Mouse (Mus musculus): ENCODE results near the gene Zfp207. TPM values are rescaled to one million over a fixed set of nuclear protein-coding genes. Genes with fewer than 3 reads are reported as not detected.
"Not testable (repeated sequence)": the region's sequence is repeated elsewhere in the genome, so short reads cannot be mapped to it uniquely, and the experiment has no call there.

The Zfp207 gene
- polyA plus RNA-seq, 1 experiment from 2014 or later: 289 TPM

GRCm38 (mm10) chr11:80379184-80379583, 3.9 kb upstream of the Zfp207 start:
- peaks cover 11% of the 10 kb centered on the region for H3K36me3 ChIP-seq
- not testable (repeated sequence) for ATAC-seq (ENCODE audit: insufficient number of reproducible peaks, insufficient read depth, low FRiP score, low TSS enrichment, low read depth); H3K4me1 ChIP-seq (replicated peaks); H3K27me3 ChIP-seq; H3K4me2 ChIP-seq; H3K4me3 ChIP-seq (replicated peaks); H3K9ac ChIP-seq (replicated peaks); H3K27ac ChIP-seq; H3K9me3 ChIP-seq
- 97% methylated on average over 7 of the region's 7 CpGs for WGBS

- Histone ChIP-seq H3K36me3 (peaks cover 26% of the 10 kb centered on the region), H3K9ac (replicated peaks) (peak overlapping the region; percentile 97), H3K27me3 (no peaks in the 10 kb centered on the region), H3K4me1 (replicated peaks) (peaks cover 24% of the 10 kb centered on the region), H3K4me3 (replicated peaks) (peak overlapping the region; percentile 86), H3K9me3 (no peaks in the 10 kb centered on the region), H3K4me2 (peak overlapping the region; percentile 66), H3K27ac (peak overlapping the region; percentile 87)
- ATAC-seq (ENCODE audit: insufficient number of reproducible peaks, insufficient read depth, low FRiP score, low TSS enrichment, low read depth): no peak
- WGBS: 8% methylated on average over 12 of the region's 12 CpGs
These were observed 457 bp upstream of the Zfp207 start for GRCm38 (mm10) chr11:80382626-80383018.

GRCm38 (mm10) chr11:80383626-80384046, 557 bp downstream of the Zfp207 start:
- Histone ChIP-seq H3K4me3 (replicated peaks) (peak overlapping the region; percentile 86), H3K36me3 (peaks cover 36% of the 10 kb centered on the region), H3K27ac (peak overlapping the region; percentile 87), H3K9ac (replicated peaks) (peak overlapping the region; percentile 97), H3K27me3 (no peaks in the 10 kb centered on the region), H3K9me3 (no peaks in the 10 kb centered on the region), H3K4me1 (replicated peaks) (peaks cover 24% of the 10 kb centered on the region), H3K4me2 (no peak overlapping the region)
- no peak for ATAC-seq (ENCODE audit: insufficient number of reproducible peaks, insufficient read depth, low FRiP score, low TSS enrichment, low read depth)
- 0% methylated on average over 20 of the region's 20 CpGs for WGBS

GRCm38 (mm10) chr11:80384461-80384860, 1.4 kb downstream of the Zfp207 start:
- H3K4me3 ChIP-seq (replicated peaks): peak overlapping the region; percentile 86
- ATAC-seq (ENCODE audit: insufficient number of reproducible peaks, insufficient read depth, low FRiP score, low TSS enrichment, low read depth): no peak
- H3K27me3 ChIP-seq: no peaks in the 10 kb centered on the region
- H3K36me3 ChIP-seq: peaks cover 43% of the 10 kb centered on the region
- peaks cover 24% of the 10 kb centered on the region for H3K4me1 ChIP-seq (replicated peaks)
- no peaks in the 10 kb centered on the region for H3K9me3 ChIP-seq
- H3K4me2 ChIP-seq: peak overlapping the region; percentile 84
- H3K9ac ChIP-seq (replicated peaks): peak overlapping the region; percentile 75
- H3K27ac ChIP-seq: no peak overlapping the region

GRCm38 (mm10) chr11:80385055-80385454, 2.0 kb downstream of the Zfp207 start:
- ATAC-seq (ENCODE audit: insufficient number of reproducible peaks, insufficient read depth, low FRiP score, low TSS enrichment, low read depth): no peak
- H3K36me3 ChIP-seq: peaks cover 49% of the 10 kb centered on the region

GRCm38 (mm10) chr11:80386790-80387189, 3.7 kb downstream of the Zfp207 start:
- H3K36me3 ChIP-seq: peaks cover 61% of the 10 kb centered on the region
- H3K9ac ChIP-seq (replicated peaks): no peak overlapping the region
- H3K27ac ChIP-seq: no peak overlapping the region
- no peak for ATAC-seq (ENCODE audit: insufficient number of reproducible peaks, insufficient read depth, low FRiP score, low TSS enrichment, low read depth)
- WGBS: 91% methylated on average over 2 of the region's 2 CpGs
- H3K27me3 ChIP-seq: no peaks in the 10 kb centered on the region
- H3K9me3 ChIP-seq: no peaks in the 10 kb centered on the region
- no peak overlapping the region for H3K4me3 ChIP-seq (replicated peaks)
- peaks cover 24% of the 10 kb centered on the region for H3K4me1 ChIP-seq (replicated peaks)
- H3K4me2 ChIP-seq: peak overlapping the region; percentile 84

More at GRCm38 (mm10) chr11:80385055-80385454, 2.0 kb downstream of the Zfp207 start:
- peaks cover 24% of the 10 kb centered on the region for H3K4me1 ChIP-seq (replicated peaks)
- no peaks in the 10 kb centered on the region for H3K27me3 ChIP-seq
- 61% methylated on average over 4 of the region's 4 CpGs for WGBS
- no peaks in the 10 kb centered on the region for H3K9me3 ChIP-seq
- peak overlapping the region; percentile 84 for H3K4me2 ChIP-seq
- peak overlapping the region; percentile 86 for H3K4me3 ChIP-seq (replicated peaks)
- no peak overlapping the region for H3K27ac ChIP-seq
- peak overlapping the region; percentile 75 for H3K9ac ChIP-seq (replicated peaks)

GRCm38 (mm10) chr11:80389885-80390284, 6.8 kb downstream of the Zfp207 start:
- Histone ChIP-seq H3K36me3 (peaks cover 79% of the 10 kb centered on the region), H3K4me3 (replicated peaks) (no peak overlapping the region), H3K9me3 (no peaks in the 10 kb centered on the region), H3K4me1 (replicated peaks) (peaks cover 18% of the 10 kb centered on the region), H3K27ac (no peak overlapping the region), H3K27me3 (no peaks in the 10 kb centered on the region), H3K4me2 (no peak overlapping the region), H3K9ac (replicated peaks) (no peak overlapping the region)
- no peak for ATAC-seq (ENCODE audit: insufficient number of reproducible peaks, insufficient read depth, low FRiP score, low TSS enrichment, low read depth)
- 89% methylated on average over 1 of the region's 1 CpGs for WGBS

- 99% methylated on average over 2 of the region's 2 CpGs for whole genome bisulfite sequencing
- Histone ChIP-seq H3K4me3 (replicated peaks) (no peak overlapping the region), H3K36me3 (peaks cover 83% of the 10 kb centered on the region), H3K27me3 (no peaks in the 10 kb centered on the region), H3K9me3 (no peaks in the 10 kb centered on the region), H3K4me2 (no peak overlapping the region), H3K4me1 (replicated peaks) (peaks cover 3% of the 10 kb centered on the region; the same call in 1 of the 2 replicates), H3K9ac (replicated peaks) (no peak overlapping the region), H3K27ac (no peak overlapping the region)
- ATAC-seq (ENCODE audit: insufficient number of reproducible peaks, insufficient read depth, low FRiP score, low TSS enrichment, low read depth): no peak
These were observed 8.5 kb downstream of the Zfp207 start for GRCm38 (mm10) chr11:80391407-80392120.

GRCm38 (mm10) chr11:80395930-80396329, 12.9 kb downstream of the Zfp207 start:
- Histone ChIP-seq H3K27ac (no peak overlapping the region), H3K36me3 (peaks cover 82% of the 10 kb centered on the region), H3K27me3 (no peaks in the 10 kb centered on the region), H3K4me1 (replicated peaks) (no peaks in the 10 kb centered on the region), H3K4me2 (no peak overlapping the region), H3K9ac (replicated peaks) (no peak overlapping the region), H3K4me3 (replicated peaks) (no peak overlapping the region), H3K9me3 (no peaks in the 10 kb centered on the region)
- ATAC-seq (ENCODE audit: insufficient number of reproducible peaks, insufficient read depth, low FRiP score, low TSS enrichment, low read depth): no peak
- 91% methylated on average over 3 of the region's 3 CpGs for WGBS

GRCm38 (mm10) chr11:80396617-80397016, 13.5 kb downstream of the Zfp207 start:
- ATAC-seq (ENCODE audit: insufficient number of reproducible peaks, insufficient read depth, low FRiP score, low TSS enrichment, low read depth): no peak
- WGBS: 89% methylated on average over 4 of the region's 4 CpGs
- Histone ChIP-seq H3K36me3 (peaks cover 80% of the 10 kb centered on the region), H3K27me3 (no peaks in the 10 kb centered on the region), H3K9ac (replicated peaks) (no peak overlapping the region), H3K4me3 (replicated peaks) (no peak overlapping the region), H3K27ac (no peak overlapping the region), H3K9me3 (no peaks in the 10 kb centered on the region), H3K4me1 (replicated peaks) (no peaks in the 10 kb centered on the region), H3K4me2 (no peak overlapping the region)

- not testable (repeated sequence) for H3K27me3 ChIP-seq; ATAC-seq (ENCODE audit: insufficient number of reproducible peaks, insufficient read depth, low FRiP score, low TSS enrichment, low read depth); H3K4me3 ChIP-seq (replicated peaks); H3K9me3 ChIP-seq; H3K9ac ChIP-seq (replicated peaks); H3K27ac ChIP-seq; H3K4me2 ChIP-seq; H3K4me1 ChIP-seq (replicated peaks)
- H3K36me3 ChIP-seq: peaks cover 75% of the 10 kb centered on the region
- WGBS: 95% methylated on average over 6 of the region's 6 CpGs
These were observed 24.8 kb downstream of the Zfp207 start for GRCm38 (mm10) chr11:80407878-80408277.

GRCm38 (mm10) chr11:80410377-80410776, 27.3 kb downstream of the Zfp207 start:
- Histone ChIP-seq H3K27me3 (no peaks in the 10 kb centered on the region), H3K36me3 (peaks cover 71% of the 10 kb centered on the region), H3K4me2 (no peak overlapping the region), H3K4me1 (replicated peaks) (no peaks in the 10 kb centered on the region), H3K4me3 (replicated peaks) (no peak overlapping the region), H3K9ac (replicated peaks) (no peak overlapping the region), H3K27ac (no peak overlapping the region), H3K9me3 (no peaks in the 10 kb centered on the region)
- ATAC-seq (ENCODE audit: insufficient number of reproducible peaks, insufficient read depth, low FRiP score, low TSS enrichment, low read depth): no peak
- 90% methylated on average over 2 of the region's 2 CpGs for WGBS

Data from limb, embryonic 12.5 days (tissue).